Mouse (Mus musculus): Measurements from ENCODE around the gene Brca2. TPM values are rescaled to one million over a fixed set of nuclear protein-coding genes. Genes with fewer than 3 reads are reported as not detected.

Brca2 gene
- total RNA-seq, 2 experiments from 2014 or later = 2.6 to 3.4 TPM

GRCm38 (mm10) chr5:150561376-150561775 lies 38.9 kb downstream of the Brca2 start:
- intact Hi-C loops (cut with DNase I) = no loop called here

GRCm38 (mm10) chr5:150561783-150562182 lies 39.4 kb downstream of the Brca2 start:
- intact Hi-C loops (cut with DNase I) = no loop called here

More at GRCm38 (mm10) chr5:150561376-150561775, 38.9 kb downstream of the Brca2 start:
- no peak for DNase-seq

DNA sequence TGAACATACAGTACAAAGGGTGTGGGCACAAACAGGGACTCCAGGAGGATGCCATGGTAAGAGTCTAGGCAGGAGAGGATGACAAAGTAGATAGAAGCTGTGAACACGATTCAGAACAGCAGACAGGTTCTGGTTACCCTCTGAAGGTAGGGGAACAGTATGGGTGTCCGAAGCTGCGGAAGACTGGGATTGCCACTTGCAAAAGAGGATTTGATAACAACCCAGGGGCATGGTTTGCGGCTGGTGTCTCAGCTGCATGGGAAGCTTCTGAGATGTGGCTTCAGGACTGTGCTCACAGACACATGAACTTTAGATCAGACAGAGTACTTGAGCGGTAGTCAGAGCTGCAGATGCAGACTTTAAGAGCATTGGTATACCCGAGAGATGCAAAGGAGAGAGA lies 42.0 kb downstream of the Brca2 start:
- intact Hi-C loops (cut with DNase I) = no loop called here
- DNase-seq = no peak

More at GRCm38 (mm10) chr5:150561783-150562182, 39.4 kb downstream of the Brca2 start:
- no peak for DNase-seq

GRCm38 (mm10) chr5:150566226-150566625 lies 43.8 kb downstream of the Brca2 start:
- intact Hi-C loops (cut with DNase I) = no loop called here

GRCm38 (mm10) chr5:150566971-150567370 lies 44.5 kb downstream of the Brca2 start:
- DNase-seq = no peak
- intact Hi-C loops (cut with DNase I) = no loop called here

More at GRCm38 (mm10) chr5:150566226-150566625, 43.8 kb downstream of the Brca2 start:
- no peak for DNase-seq

- no peak for DNase-seq
- intact Hi-C loops (cut with DNase I) = no loop called here
Observed at GRCm38 (mm10) chr5:150570496-150571219, 48.2 kb downstream of the Brca2 start.

DNA sequence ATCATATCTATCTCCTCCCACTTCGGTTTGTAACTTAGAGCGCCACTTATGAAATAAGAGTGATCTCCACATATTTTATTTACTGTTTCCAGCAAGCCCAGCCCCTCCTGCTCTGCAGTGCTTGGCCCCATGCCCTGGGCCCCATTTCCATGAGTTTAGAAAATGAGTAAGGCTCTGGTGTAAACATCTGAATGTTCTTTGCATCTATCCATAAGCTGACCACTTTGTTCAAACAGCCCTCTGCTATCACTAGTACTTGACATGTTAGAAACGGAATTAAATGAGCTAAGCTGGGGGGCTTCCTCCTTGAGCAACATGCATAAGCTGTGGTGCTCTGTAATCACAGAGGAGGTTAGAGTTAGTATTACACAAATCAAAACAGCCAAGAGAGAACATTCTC lies 52.0 kb downstream of the Brca2 start:
- DNase-seq = no peak
- intact Hi-C loops (cut with DNase I) = no loop called here

GRCm38 (mm10) chr5:150574885-150575284 lies 52.5 kb downstream of the Brca2 start:
- intact Hi-C loops (cut with DNase I) = no loop called here
- DNase-seq = no peak

- DNase-seq = no peak
- intact Hi-C loops (cut with DNase I) = no loop called here
Observed at GRCm38 (mm10) chr5:150576832-150577231, 54.4 kb downstream of the Brca2 start.

GRCm38 (mm10) chr5:150578613-150579171 lies 56.3 kb downstream of the Brca2 start:
- intact Hi-C loops (cut with DNase I) = no loop called here
- no peak for DNase-seq

DNA sequence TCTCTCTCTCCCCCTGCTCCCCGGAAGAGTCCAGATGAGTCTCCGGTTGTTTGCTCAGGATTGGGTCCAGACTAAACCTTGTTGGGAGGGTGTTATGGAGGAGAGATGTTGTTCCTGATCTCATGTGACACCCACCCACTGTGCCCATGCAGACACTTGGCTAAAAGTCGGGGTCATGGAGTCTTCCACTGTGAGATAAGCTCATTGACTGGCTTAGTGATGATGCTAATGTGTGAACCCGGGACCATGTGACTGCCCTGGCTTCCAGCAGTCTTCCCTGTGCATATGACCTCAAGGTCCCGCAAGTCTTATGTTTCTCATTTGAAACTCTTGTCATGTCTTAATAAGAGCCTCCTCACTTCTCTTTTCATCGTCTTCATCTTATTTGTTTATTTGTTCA lies 58.8 kb downstream of the Brca2 start:
- intact Hi-C loops (cut with DNase I) = no loop called here

GRCm38 (mm10) chr5:150583181-150583580 lies 60.8 kb downstream of the Brca2 start:
- intact Hi-C loops (cut with DNase I) = no loop called here
- DNase-seq = no peak

More for the DNA sequence above, 58.8 kb downstream of the Brca2 start:
- no peak for DNase-seq

DNA sequence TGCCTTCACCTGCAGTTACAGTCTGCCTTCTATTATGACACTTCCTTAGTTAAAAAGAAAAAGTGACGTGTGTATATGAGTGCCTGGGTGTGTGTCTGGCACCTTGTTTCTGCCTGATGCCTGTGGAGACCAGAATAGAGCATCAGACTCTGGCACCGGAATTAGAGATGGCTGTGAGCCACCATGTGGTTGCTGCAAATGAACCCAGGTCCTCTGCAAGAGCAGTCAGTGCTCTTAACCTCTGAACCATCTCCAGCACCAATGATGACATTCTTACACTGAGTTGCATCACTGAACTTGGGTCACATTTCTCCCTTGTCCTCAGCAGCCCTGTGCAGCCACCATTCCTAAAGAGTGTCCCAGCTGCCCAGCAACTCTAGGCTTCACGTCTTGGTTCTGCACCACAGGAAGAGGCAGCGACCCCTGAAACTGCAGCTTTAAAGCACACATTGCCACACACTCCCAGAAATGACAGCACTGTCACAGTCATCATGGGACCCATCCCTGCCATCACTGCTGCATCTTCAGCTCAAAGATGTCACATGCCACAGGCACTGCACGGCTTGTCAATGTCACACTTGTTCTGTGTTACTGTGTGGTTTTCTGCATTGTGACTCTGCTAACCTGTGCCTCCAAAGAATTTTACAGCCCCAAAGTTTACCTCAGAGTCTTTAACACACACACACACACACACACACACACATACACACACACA lies 61.3 kb downstream of the Brca2 start:
- DNase-seq = peak; percentile 24 to 33
- intact Hi-C loops (cut with DNase I) = no loop called here

DNA sequence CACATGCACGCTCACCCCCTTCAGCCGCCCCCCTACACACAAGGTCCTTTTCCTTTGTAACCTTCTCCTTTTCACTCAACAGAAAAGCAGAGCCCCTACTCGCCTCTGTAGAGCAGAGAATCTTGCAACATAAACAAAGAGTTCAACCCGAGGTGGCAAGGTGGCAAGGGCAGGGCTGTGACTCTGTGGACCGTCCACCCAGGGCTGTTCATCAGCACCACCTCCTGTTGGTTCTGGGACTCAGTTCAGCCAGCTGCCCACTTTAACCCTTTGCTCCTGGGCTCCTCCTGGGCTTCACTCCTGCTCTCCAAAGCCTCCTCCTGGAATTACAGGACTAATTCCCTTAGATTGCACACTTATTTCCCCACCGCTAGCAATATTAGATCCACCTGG lies 61.9 kb downstream of the Brca2 start:
- DNase-seq = no peak
- intact Hi-C loops (cut with DNase I) = no loop called here

- intact Hi-C loops (cut with DNase I) = no loop called here
- DNase-seq = no peak
Observed at GRCm38 (mm10) chr5:150589945-150590344, 67.5 kb downstream of the Brca2 start.

- DNase-seq = no peak
- intact Hi-C loops (cut with DNase I) = no loop called here
Observed at GRCm38 (mm10) chr5:150592186-150592903, 69.9 kb downstream of the Brca2 start.

DNA sequence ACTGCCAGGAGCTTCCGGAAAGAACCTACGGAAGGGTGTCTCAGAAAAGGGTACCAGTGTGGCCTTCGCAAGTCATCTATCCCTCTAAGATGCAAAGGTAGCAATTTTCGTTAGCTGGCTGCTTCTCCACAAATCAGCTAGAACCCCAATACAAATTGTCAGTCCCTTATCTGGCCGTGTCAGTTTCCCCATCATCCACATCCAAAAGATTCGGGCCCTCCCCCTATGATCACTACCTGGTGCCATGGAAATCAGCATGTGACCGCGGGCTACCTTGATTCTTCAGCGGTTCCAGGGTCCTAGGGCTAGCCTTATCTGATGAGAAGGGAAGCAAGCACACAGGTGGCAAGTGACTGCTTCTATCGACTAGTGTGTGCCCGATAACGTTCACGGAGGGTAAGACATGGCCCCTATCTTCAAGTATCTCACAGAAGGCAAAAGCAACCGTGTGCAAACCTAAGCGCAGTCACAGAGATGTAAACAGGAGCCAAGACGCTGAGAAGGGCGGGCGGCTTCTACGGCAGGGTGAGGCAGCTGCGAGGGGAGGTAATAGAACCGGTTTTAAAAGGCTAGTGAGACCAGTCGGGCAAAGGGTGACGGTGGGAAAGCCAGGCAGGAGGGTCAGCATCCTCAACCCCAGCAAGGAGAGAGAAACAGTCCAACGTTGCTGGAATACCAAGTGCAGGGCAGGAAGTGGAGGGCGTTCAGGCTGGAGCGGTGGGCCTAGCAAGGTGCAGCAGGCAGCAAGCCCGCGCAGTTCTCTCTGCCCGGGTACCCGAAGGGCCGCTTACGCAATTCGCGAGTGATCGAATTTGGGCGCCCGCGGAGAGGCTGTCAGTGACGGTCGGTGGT lies 70.7 kb downstream of the Brca2 start:
- DNase-seq = peak in 1 of 2 experiments; percentile 18
- intact Hi-C loops (cut with DNase I) = no loop called here

DNA sequence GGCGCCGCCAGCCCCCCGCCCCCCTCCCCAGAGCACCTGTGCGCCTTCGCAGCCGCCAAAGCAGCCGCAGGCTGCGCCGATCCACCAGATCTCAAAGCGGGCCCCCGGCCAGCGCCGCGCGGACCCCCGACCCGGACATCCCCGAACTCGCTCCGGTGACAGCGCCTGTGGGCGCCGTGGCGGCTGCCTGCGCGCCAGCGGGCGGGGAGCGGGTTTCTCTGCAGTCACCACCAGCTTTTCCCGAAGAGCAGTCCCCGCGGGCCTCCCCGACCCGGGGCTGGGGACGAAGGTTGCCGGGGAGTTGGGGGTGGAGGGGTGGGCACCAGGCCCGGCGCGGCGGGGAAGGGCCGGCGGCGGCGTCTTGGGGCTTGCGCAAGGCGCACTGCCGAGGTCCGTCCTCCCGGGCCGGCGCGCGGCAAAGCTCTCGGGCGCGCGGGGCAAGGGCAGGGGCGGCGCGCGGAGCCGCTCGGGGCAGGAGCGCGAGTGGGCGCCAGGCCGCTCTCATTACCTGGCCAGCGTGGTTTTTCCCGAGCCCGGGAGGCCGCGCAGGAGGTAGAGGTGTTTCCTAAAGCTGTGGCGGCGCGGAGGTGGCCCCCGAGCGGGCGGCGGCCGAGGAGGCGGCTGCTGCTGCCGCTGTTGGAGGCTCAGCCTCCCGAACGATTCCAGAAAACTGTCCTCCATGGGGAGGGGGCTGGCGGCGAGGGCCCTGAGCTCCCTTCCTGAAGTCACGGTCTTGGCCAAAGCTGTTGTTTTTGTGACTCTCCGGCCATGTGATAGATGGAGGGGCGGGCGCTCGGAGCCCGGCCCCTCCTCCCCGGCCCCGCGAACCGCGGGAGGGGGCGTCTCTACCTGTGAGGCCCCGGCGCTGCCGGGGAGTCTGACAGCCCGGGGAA lies 71.6 kb downstream of the Brca2 start:
- peak; percentile 54 to 68 for DNase-seq
- intact Hi-C loops (cut with DNase I) = no loop called here
